Mouse (Mus musculus) olfactory bulb, adult 2 months (tissue): ENCODE measurements around the gene Smarce1. TPM values are rescaled to one million over a fixed set of nuclear protein-coding genes. Genes with fewer than 3 reads are reported as not detected.

Experiments used
- H3K27ac ChIP-seq: fragments of 200-500 bp; 2 replicates; pipeline ENCODE4 v1.5.1; 2012; ENCODE audit warnings: low read depth, low read length; ENCODE audit not compliant: insufficient read depth
- H3K4me1 ChIP-seq: fragments of 200-500 bp; 2 replicates; pipeline ENCODE4 v1.6.1; 2012; ENCODE audit warnings: low read length; ENCODE audit not compliant: control insufficient read depth, insufficient read depth
- H3K4me3 ChIP-seq: fragments of 200-500 bp; 2 replicates; pipeline ENCODE4 v1.5.1; 2012; ENCODE audit warnings: mild to moderate bottlenecking, low read depth, low read length, moderate library complexity; ENCODE audit not compliant: insufficient read depth
- CTCF ChIP-seq: fragments of 200-500 bp; IDR thresholded peaks from 2 replicates; pipeline ENCODE4 v1.5.1; 2012; ENCODE audit warnings: low read depth, mild to moderate bottlenecking, low read length, moderate library complexity; ENCODE audit not compliant: insufficient read depth
- POLR2A ChIP-seq: fragments of 200-500 bp; IDR thresholded peaks from 2 replicates; pipeline ENCODE4 v1.6.1; 2012; ENCODE audit warnings: mild to moderate bottlenecking, low read depth, low read length, moderate library complexity; ENCODE audit not compliant: insufficient read depth
- WGBS: fragments of 180-500 bp; shearing (Covaris S2); methylation state at CpG from one replicate; pipeline ENCODE4 v1.1.7; 2018; 5-methylcytosine and 5-hydroxymethylcytosine counted together
- polyA plus RNA-seq: library from polyadenylated mRNA; stranded (reverse); fragments of >200 nt; gene quantifications from 2 replicates; pipeline ENCODE4 v1.2.4, GENCODE M21; 2012; ENCODE audit warnings: low replicate concordance; ENCODE audit not compliant: missing spikeins, insufficient read depth, insufficient read length

Gene Smarce1
- polyA plus RNA-seq, result 488 TPM in 1 of 2 replicates, not detected in the other

DNA sequence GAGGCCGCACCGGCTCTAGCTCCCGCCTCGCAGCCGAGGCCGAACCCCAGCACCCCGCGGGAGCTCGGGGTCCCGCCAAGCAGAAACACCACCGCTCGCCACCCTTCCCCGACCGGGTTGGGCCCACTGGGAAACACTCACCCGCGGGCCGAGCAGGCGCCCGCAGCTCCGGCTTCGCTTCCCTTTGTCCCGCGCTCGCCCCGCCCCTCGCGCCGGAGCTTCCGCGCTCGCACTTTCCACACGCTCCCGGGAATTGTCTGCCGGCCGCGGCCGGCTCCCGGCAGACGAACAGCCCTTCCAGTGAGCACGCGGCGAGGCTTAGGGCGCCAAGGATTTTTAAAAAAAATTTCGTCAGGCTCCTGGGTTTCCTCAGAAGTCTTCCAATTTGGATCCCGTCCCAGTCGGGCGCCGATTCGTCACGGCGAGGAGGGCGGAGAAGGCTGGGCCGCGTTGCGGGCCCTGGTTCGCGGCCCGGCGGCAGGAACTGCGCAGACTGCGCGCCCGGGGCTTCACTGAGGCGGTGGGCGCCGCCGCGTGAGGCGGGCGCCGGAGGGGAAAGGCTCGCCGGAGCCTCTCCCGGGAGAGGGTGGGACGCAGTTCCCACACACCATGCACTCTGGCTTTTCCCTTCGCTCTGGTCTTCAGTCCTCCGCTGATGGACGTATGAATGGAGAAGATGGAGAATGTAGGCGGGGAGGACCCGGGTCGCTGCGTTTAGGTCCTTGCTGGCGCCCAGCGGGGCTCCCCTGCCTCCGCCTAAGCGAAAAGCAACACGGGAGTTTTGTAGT is at the start of gene Smarce1:
Smarce1 (minus strand) TSS at position 757 of the 788 bp plus-strand sequence.
- peak within 1 kb of the TSS; percentile 91 for H3K4me3 ChIP-seq
- under 1% methylated on average over 87 of the region's 87 CpGs for WGBS
- H3K4me1 ChIP-seq, result peaks cover 2% of the 10 kb centered on the region; the same call in 1 of the 2 replicates
- H3K27ac ChIP-seq, result peak within 1 kb of the TSS; percentile 92
- TF ChIP-seq POLR2A, result peak; percentile 39; the same call in 1 of the 2 replicates
- no peak; the same call in 1 of the 2 replicates for TF ChIP-seq CTCF

DNA sequence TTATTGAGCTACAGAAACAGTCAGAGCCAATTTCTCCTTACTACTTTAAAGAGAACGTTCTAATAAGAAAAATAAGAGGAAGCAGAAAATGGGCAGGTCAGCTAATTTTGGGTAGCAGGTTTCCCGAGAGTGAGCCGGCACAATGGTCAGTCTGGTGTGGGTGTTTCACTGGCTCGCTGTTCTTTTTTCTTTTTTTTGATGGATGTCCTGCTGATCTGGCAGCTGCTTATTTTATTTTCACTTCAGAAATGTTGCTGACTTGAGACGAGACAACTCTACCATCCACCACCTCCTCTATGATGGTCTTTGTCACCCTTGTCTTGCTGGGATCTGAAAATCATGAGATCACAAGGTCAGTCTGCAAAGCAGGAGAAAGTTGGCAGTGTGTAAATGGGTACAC is 49.2 kb upstream of the Smarce1 start:
- H3K27ac ChIP-seq, result no peak overlapping the region
- peaks cover 3% of the 10 kb centered on the region; the same call in 1 of the 2 replicates for H3K4me1 ChIP-seq
- TF ChIP-seq CTCF (no peak), POLR2A (no peak)
- 62% methylated on average over 5 of the region's 5 CpGs for WGBS
- no peak overlapping the region for H3K4me3 ChIP-seq

DNA sequence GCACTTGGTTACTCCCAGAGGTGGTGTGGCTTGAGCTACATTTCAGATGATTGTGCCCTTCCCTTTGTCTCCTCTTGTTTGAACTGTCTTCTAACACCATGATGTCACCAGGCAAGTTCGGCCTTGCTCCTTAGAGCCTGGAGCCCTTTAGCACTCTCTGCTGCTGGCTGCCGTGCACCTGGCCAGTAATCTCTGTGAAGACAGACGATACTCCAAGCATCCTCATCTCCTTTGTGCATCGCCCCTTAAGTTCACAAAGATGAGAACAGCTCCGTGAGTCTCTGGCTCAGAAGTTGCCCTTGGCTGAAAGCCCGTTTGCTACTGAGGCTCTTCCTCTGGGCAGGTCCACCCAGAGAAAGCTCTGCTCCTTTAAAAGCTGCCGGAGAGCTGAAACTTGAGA is 46.0 kb upstream of the Smarce1 start:
- TF ChIP-seq CTCF, result no peak
- TF ChIP-seq POLR2A, result no peak
- Histone ChIP-seq H3K27ac (no peak overlapping the region), H3K4me3 (no peak overlapping the region), H3K4me1 (no peaks in the 10 kb centered on the region)
- 60% methylated on average over 7 of the region's 7 CpGs for WGBS

DNA sequence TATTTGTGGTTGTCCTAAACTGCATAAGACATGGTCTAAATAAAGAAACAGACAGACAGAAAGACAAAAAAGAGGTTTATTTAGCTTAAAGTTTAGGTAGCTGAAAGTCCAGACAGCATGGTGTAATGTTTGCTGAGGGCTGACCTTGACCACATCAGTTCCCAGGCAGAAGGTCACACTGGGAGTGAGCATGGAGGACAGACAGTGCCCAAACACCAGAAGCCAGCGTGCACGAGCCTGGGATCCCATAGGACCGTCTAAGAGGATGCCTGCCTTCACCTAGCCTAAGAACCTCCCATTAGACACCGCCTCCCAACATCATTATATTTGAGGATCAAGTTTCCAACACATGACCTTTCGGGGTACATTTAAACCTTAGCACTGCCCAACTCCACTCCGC is 44.8 kb upstream of the Smarce1 start:
- TF ChIP-seq CTCF, result no peak
- no peak for TF ChIP-seq POLR2A
- H3K27ac ChIP-seq, result no peak overlapping the region
- H3K4me3 ChIP-seq, result no peak overlapping the region
- H3K4me1 ChIP-seq, result no peaks in the 10 kb centered on the region
- 87% methylated on average over 6 of the region's 6 CpGs for WGBS

DNA sequence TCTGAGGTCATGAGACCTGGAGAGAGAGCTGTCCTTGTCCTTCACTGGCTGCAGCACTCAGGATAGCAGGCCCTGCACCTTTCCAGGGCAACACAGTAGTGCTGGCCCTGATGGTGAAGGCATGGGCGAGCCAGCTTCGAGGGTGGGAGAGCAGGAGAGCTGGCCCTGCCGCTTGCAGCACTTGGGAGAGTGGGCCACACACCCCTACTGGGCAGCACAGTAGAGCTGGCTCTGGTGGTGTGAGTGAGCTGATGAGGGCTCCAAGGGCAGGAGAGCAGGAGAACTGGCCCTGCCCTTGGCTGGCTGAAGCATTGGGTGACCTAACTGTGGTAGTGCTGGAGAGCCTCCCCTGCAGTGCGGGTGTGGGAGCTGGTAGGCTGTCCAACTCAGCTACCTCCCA is 41.9 kb upstream of the Smarce1 start:
- 99% methylated on average over 4 of the region's 4 CpGs for WGBS
- no peak for TF ChIP-seq CTCF
- TF ChIP-seq POLR2A, result no peak
- no peaks in the 10 kb centered on the region for H3K4me1 ChIP-seq
- H3K4me3 ChIP-seq, result no peak overlapping the region
- no peak overlapping the region for H3K27ac ChIP-seq

DNA sequence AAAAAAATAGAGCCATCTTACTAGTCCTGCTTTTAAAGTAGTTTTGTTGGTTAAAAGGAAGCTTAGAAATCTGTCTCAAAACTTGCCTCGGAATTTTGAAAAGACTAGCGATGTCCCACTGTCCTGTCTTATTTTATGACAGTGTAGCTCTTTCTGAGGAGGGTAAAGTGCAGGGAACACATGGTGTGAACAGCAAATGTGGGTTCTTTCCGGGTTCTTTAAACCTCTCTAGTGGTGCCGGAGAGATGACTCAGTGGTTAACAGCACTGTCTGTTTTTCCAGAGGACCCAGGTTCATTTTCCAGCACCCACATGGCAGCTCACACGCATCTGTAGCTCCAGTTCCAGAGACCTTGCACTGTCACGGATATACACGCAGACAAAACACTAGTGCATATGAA is 38.4 kb upstream of the Smarce1 start:
- TF ChIP-seq POLR2A (no peak), CTCF (no peak)
- no peak overlapping the region for H3K27ac ChIP-seq
- 0 out of 2 replicates have a peak, but pooled peaks cover 2% of the 10 kb centered on the region for H3K4me1 ChIP-seq
- H3K4me3 ChIP-seq, result no peak overlapping the region
- WGBS, result 66% methylated on average over 7 of the region's 7 CpGs

DNA sequence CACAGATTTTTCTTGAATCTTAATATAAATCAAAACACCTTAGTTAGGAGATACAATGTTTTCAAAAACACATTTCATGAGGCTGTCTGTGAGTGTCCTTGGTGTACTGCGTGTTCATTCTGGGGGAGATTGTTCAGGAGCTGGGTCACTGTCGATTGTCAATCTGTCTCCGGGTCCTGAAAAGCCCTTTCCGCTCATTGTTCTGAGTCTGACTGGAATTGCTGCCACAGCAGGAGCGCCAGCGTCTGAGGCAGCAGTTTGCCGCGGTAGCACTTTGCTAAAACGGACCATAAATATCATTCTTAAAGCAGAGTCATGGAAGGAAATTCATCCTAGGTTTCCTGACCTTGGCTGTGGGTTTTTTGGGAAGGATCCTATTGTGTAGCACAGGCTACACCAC is 35.0 kb upstream of the Smarce1 start:
- TF ChIP-seq CTCF, result no peak
- no peak for TF ChIP-seq POLR2A
- Histone ChIP-seq H3K27ac (no peak overlapping the region), H3K4me3 (no peak overlapping the region), H3K4me1 (0 out of 2 replicates have a peak, but pooled peaks cover 2% of the 10 kb centered on the region)
- WGBS, result 31% methylated on average over 9 of the region's 9 CpGs

DNA sequence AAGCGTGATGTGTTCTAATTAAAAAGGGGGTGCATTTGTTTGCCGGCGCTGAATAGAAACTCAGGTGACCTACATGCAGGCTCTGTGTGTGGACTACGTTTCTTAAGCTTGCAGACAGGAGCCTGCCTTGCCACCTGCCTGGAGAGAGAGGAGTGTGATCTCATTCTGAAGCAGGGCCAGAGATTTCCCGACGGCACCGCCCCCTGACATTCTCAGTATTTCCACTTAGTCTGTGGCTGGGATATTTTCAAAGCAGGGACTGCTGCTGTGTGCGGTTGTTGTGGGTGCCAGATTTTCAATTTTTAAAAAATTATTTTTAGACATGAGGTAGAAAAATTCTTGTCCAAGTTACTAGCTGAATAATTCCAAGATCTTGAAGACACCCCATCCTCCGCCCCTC is 34.4 kb upstream of the Smarce1 start:
- 64% methylated on average over 9 of the region's 9 CpGs for WGBS
- TF ChIP-seq POLR2A (no peak), CTCF (no peak)
- Histone ChIP-seq H3K4me1 (0 out of 2 replicates have a peak, but pooled peaks cover 2% of the 10 kb centered on the region), H3K4me3 (no peak overlapping the region), H3K27ac (no peak overlapping the region)

DNA sequence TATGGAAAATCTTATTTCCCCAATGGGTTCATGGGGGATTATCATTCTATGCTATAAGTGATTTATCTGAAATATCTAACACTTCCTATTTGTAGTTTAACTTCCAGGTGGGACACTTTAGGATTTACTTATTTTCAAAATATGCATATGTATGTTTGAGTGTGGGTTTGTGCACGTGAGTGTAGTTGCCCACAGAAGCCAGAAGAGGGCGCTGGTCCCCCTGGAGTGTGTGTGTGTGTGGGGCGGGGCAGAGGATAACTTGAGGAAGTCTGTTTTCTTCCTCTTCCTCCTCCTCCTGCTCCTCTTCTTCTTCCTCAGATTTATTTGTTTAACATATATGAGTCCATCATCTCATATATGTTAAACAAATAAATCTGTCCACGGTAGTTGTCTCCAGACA is 25.4 kb upstream of the Smarce1 start:
- H3K4me1 ChIP-seq, result no peaks in the 10 kb centered on the region
- H3K4me3 ChIP-seq, result no peak overlapping the region
- TF ChIP-seq POLR2A (no peak), CTCF (no peak)
- H3K27ac ChIP-seq, result no peak overlapping the region
- WGBS, result 81% methylated on average over 4 of the region's 4 CpGs

DNA sequence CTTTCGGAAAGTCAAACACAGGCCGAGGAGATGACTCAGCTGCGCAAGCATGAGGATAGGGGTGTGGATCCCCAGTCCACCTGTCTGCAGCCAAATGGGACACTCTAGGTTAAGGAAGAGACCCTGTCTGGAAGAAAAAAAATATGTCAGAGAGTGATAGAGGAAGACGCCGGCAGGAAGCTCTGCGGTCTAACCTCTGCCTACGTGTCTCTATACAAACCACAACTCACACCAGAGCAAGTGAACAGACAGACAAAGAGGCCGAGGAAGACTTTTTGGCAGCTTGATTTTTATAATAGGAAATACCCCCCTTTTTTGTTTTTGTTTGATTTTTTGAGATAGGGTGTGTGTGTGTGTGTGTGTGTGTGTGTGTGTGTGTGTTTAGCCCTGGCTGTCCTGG is 24.5 kb upstream of the Smarce1 start:
- peaks cover under 1% of the 10 kb centered on the region; the same call in 1 of the 2 replicates for H3K4me1 ChIP-seq
- H3K27ac ChIP-seq, result no peak overlapping the region
- H3K4me3 ChIP-seq, result no peak overlapping the region
- WGBS, result 95% methylated on average over 8 of the region's 8 CpGs
- TF ChIP-seq CTCF (no peak), POLR2A (no peak)
